Mouse (Mus musculus) splenic B cell, adult 2 months (primary cell): ENCODE data around the gene Rtp2.
A peak's percentile ranks its signal among the peaks of the same experiment; 100 is the strongest.

Source experiments
- DNase-seq: peaks from one replicate; pipeline ENCODE4 v3.0.0-alpha.2; 2011; ENCODE audit warnings: low read depth, low spot score
- H3K27me3 ChIP-seq: 2 replicates; pipeline ENCODE4 v1.6.1; 2012; ENCODE audit warnings: mild to moderate bottlenecking, low read length, moderate library complexity, mixed read lengths; ENCODE audit not compliant: control insufficient read depth, poor library complexity, insufficient read depth, severe bottlenecking
- H3K36me3 ChIP-seq: 2 replicates; pipeline ENCODE4 v1.6.1; 2012; ENCODE audit warnings: mild to moderate bottlenecking, low read length, moderate library complexity, mixed read lengths; ENCODE audit not compliant: control insufficient read depth, poor library complexity, insufficient read depth, severe bottlenecking

The Rtp2 gene

DNA sequence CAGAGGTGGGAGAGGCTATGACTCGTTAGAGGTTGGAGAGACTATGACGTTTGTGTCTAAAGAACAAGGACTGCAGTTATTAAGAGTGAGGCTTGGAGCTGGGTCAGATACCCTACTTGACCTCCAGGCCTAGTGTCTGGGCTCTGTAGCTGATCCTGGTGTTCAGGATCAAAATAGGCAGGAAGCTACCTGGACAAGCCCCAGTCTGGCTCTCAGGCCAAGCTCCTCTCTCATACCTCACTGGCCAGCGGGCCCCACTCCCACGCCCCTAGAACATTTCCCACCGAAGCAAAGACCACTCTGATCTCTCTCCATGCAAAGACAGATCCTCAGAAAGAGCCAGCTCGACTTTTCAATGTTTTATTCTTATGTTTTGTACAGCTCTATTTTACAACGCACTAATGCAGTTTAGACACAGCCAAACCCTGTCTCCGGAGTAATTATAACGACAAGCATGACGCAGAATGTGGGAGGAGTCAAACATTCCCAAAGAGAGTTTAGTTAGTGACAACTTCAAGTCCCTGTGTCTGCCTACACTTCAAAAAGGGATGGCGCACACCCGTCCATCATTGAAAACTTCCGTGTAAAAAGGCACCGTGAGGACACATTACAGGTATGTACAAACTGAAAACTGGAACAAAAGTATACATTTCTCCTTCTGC, 32.6 kb upstream of the Rtp2 start:
- no peaks in the 10 kb centered on the region for H3K27me3 ChIP-seq
- H3K36me3 ChIP-seq: peaks cover 20% of the 10 kb centered on the region
- no peak for DNase-seq

DNA sequence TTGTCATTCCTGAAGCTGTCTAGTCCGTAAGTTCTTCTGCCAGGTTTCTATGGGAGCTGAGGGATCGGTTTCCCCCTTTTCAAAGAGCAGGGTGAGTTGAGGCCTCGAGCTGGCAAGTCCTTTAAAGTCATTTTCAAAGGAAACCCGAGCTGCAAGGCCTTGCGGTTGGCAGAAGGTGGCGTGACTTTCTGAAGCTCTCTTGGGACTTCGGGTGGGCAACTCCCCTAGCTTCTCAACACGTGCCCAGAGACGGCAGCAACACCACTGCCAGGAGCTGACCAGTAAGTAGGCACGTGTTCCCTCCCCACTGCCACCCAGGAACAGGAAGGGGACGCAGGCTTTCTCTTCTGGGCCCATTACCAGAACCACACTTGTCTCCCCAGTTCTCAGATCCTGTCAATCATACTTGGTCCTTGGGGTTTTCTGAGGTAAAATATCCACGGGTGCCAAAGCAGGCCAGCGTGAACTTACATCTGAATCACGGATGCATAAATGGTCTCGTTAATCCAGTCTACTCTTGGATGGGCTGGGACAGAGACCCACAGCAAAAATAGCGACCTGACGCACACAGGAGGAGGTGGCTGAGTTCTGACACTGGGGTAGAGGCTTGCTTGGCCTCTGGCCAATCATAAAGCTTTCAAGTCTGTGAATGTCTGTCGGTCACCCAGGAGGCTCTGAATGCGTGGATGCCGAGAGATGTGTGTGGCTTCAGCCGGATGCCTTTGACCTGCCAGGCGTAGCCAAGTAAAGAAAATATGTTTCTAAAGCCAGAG, 31.9 kb upstream of the Rtp2 start:
- peaks cover 18% of the 10 kb centered on the region for H3K36me3 ChIP-seq
- H3K27me3 ChIP-seq: no peaks in the 10 kb centered on the region
- DNase-seq: no peak

DNA sequence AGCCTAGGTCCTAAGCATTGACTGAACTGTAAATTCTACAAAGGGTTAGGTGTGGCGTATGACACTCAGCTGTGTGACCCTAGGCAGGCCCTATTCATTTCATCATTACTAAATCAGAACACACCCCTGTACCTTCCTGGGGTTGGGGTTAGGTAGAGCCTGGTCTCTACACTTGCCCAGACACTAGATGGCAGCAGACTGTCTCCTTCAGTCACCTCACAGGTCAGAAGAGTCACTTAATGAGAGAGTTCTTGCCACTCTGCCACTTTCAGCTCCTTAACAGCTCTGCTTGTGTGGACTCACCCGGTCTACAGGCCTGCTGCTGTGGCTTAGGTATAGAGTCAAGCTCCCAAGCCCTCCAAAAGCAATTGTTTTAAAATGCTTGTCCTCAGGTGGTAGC, 30.2 kb upstream of the Rtp2 start:
- Histone ChIP-seq H3K27me3 (no peaks in the 10 kb centered on the region), H3K36me3 (peaks cover 10% of the 10 kb centered on the region)
- DNase-seq: peak; percentile 74

DNA sequence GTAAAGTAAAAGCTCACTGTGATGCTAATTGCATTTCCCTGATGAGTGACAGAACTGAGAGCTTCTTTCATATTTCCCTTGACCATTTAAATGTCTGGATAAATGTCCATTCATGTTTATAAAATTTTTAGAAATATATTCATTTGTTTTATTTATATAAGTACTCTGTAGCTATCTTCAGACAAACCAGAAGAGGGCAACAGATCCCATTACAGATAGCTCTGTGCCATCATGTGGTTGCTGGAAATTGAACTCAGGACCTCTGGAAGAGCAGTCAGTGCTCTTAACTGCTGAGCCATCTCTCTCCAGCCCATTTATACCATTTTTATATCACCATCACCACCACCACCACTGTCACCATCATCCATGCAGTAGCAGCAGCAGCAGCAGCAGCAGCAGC, 26.7 kb upstream of the Rtp2 start:
- no peak for DNase-seq
- no peaks in the 10 kb centered on the region for H3K27me3 ChIP-seq
- H3K36me3 ChIP-seq: no peaks in the 10 kb centered on the region

DNA sequence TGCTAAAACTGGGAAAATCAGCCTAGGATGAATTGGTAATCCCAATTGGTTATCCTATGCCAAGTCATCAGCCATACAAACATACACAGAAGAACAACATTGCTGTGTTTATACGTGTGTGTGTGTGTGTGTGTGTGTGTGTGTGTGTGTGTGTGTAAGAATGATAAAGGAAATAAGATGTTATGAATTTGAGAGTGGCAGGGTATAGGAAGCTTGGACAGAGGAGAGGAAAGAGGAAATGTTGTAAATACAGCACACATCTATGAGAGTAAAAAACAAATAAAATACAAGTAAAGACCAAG, 21.7 kb upstream of the Rtp2 start:
- Histone ChIP-seq H3K27me3 (no peaks in the 10 kb centered on the region), H3K36me3 (no peaks in the 10 kb centered on the region)
- no peak for DNase-seq

DNA sequence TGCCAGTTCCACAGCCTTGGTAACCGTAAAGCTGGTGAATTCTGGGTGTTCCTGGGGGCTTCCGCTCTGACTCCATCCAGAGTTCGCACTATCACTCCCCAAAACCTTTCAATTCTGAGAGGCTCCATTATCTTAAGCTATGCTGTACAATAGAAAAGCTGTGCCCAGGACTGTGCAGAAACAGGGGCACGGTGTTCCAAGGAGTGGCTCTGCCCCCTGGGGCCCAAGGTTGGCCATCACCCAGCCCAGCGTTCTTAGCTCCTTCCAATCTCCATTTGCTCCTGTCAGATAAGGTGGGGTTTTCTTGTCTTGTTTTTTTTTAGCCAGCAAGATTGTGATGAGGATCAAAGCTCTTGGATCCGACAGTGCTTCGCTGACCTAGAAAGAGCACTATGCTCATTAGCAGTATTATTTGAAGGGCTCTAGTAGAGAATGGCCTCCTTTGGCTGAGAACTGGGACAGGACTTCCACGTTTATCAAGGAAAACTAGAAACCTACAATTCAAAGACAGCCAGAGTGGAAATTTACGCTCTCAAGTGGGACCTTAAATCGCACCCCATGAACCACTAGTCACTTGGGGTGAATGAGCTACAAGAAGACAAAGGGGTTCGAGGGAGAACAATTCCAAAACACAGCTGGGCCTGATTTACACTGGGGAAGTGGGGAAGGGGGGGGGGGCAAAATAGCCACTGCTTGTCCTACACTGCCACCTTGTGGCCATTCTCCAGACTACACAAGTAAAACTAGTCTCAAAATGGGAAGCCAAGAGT, 21.2 kb upstream of the Rtp2 start:
- DNase-seq: peak; percentile 73
- Histone ChIP-seq H3K27me3 (no peaks in the 10 kb centered on the region), H3K36me3 (no peaks in the 10 kb centered on the region)

DNA sequence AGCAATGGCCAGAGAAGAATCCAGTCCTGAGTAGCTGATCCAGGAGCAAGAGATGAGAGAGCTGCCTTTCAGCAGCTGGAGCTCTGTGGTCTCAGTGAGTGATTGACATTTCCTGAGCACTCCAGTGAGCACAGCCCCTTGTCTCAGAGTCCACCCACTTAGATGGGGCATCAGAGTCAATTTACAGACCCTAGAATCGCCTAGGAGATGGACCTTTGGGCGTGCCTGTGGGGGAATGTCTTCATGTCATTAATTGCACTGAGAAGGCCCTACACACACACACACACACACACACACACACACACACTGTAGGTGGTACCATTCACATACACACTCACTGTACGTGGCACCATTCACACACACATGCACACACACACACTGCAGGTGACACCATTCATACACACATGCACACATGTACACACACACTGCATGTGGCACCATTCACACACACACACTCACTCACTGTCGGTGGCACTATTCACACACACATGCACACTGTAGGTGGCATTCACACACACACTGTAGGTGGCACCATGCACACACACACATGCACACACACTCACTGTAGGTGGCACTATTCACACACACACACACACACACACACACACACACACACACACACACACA, 20.0 kb upstream of the Rtp2 start:
- Histone ChIP-seq H3K36me3 (no peaks in the 10 kb centered on the region), H3K27me3 (no peaks in the 10 kb centered on the region)
- no peak for DNase-seq

DNA sequence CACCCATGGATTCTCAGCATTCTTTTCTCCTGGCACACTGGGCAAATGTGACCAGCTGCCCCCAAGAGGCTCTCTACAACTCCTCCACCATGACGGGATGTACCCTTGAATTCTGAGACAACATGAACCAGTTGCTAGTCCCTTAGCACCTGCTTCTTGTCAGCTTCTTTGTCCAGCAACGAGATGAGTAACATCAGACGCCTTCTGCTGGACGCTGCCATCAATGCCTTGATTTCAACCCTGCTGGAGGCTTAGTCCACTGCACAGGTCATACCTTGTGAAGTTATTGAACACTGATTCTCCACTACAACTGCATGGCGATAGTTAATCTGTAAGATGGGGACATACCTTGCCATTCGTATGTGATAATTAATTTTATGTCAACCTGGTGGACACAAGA, 15.5 kb upstream of the Rtp2 start:
- DNase-seq: no peak
- Histone ChIP-seq H3K27me3 (no peaks in the 10 kb centered on the region), H3K36me3 (no peaks in the 10 kb centered on the region)

DNA sequence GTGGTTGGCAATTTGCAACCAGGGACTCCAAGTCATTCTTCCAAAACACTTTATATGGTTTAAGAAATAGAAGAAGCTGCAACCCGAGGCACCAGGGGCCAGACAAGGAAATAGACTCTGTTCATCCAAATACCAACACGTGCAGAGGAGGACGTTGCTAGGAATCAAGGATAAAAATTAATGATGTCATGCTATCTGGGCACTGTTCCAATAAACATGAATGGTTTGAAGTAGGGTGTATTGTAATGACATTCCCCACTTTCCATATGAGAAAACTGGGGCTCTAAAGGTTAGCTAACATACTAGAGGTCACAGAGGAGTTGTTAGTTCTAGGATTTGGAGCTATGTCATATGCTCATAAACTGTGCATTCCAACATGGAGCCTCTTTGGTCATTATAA, 12.6 kb upstream of the Rtp2 start:
- Histone ChIP-seq H3K36me3 (no peaks in the 10 kb centered on the region), H3K27me3 (no peaks in the 10 kb centered on the region)
- no peak for DNase-seq

DNA sequence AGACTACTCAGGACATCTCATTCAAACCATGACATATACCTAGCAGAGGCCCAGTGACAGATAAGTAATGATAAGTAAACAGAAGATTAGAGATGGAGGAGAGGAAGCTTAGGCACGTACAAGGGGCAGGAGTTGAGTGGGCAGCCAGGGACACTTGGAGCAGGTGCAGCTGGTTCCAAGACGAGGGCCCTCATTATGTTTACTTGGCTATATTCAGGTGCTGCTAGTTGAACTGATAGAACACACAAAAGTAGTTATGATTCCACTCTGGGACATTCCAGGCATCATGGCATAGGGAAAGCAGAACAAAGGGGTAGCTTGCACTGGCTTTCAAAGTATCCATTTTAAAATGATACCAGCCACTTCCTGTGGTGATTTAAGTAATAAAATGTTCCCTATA, 2.2 kb upstream of the Rtp2 start:
- Histone ChIP-seq H3K36me3 (no peaks in the 10 kb centered on the region), H3K27me3 (no peaks in the 10 kb centered on the region; the same call in 1 of the 2 replicates)
- DNase-seq: no peak

DNA sequence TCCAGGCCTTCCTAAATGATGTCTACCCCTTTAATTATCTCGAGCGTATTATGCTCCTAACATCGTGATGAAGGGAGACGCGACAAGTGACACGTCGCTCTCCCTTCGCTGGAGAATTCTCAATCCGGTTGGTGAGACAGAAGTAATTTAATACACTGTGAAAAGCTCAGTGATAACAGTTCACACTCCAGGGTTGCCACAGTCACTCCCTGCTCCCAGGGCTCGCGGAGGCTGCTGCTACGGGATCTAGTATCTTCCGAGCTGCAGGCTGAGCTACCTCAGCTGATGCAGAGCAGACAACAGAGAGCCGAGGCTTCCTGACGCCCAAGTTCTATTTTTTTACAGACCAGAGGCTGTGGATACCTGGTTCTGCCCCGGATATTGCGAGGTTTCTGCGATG, 919 bp downstream of the Rtp2 start:
- H3K36me3 ChIP-seq: no peaks in the 10 kb centered on the region
- no peak for DNase-seq
- no peaks in the 10 kb centered on the region; the same call in 1 of the 2 replicates for H3K27me3 ChIP-seq

DNA sequence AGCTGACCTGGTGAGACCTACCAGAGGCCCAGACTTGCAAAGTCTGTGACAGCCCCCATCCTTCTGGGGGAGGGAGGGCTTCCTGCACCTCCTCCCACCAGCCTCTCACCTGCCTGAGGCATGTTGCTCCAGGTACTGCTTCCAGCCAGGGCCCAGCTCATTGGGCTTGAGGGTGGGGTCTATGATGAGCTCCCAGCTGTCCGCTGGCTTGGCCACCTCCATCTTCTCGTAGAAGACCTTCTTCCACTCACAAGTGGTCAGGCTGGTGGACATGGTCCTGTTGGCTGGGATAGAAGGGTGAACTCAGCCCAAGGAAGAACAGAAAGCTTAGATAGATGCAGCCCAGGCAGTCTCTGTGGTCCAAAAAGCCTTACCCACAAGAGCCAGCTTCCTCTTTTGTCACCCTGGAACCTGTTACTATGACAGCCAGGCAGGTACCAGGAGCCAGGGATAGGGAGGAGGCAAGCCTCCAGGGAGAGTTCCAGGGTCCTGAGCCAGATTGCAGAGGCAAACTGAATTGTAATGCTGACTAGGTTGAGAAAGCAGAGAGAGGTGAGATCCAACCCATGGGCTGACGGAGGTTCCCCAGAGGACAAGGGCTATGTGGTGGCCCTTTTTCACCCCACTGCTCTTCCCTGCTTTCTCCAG, 1.6 kb downstream of the Rtp2 start:
- Histone ChIP-seq H3K27me3 (no peaks in the 10 kb centered on the region; the same call in 1 of the 2 replicates), H3K36me3 (no peaks in the 10 kb centered on the region)

DNA sequence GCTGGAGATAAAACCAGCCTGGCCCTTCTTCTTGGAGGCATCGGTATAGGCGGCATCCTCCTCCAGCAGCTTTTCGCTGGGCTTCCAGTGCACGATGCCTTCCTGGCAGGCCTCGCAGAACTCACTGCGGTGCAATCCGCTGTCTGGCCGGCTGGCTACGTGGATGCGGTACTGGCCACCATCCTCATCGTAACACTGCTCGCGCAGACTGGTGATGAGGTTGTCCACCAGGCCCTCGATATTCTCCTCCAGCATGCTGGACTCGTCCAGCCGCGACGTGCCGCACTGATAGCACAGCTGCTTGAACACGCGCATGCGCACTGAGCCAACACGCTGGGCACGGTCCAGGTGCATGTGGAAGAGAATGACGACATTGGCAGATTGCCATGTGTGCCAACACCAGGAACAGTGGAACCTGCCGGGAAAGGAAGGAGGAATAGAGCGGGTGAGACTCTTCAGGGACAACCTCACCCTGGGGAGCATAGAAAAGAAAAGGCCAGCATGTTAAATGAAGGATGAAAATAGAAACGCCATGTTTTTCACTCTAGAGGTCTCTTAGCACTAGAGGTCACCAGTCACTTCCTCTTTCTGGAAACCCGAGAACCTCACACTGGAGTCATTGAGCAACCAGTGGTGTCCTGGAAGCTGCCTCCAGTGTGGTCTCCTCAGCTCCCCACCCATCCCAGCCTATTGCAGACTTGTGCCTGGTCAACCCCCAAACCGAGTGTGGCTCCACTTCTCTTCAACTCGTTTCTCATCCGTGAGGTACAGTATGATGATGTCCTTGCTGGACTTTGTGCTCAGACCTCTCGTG, 4.7 kb downstream of the Rtp2 start:
- no peak for DNase-seq
- H3K27me3 ChIP-seq: no peaks in the 10 kb centered on the region
- H3K36me3 ChIP-seq: no peaks in the 10 kb centered on the region

More for the DNA sequence above, 1.6 kb downstream of the Rtp2 start:
- no peak for DNase-seq

DNA sequence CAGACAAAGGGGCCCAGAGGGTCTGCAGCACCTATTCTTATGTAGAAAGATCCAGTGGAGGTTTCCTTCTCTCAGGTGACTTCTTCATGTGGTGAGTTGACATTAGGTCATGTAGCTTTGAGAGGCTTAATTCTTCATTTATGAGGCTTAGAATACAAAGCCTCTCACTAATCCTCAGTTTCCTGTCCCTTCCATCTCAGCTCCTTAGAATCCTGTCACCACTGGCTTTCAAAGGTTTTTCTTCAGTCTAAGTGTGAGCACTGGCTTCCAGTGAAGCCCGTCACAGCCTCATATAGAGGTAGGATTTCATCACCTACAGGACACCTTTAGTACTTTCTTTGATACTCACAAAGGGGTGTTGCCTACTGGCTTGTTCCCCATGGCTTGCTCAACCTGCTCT, 9.3 kb downstream of the Rtp2 start:
- Histone ChIP-seq H3K27me3 (no peaks in the 10 kb centered on the region), H3K36me3 (no peaks in the 10 kb centered on the region)
- DNase-seq: no peak
